In genomic region chr6:135190122-135190521, GRCm38 (mm10) we compare ENCODE assay signal across 21 mouse cellular contexts. TPM values are rescaled to one million over a fixed set of nuclear protein-coding genes. Genes with fewer than 3 reads are reported as not detected.
DNase-seq lines count a peak whose midpoint lies in the region; ATAC-seq lines count a peak whose summit lies in the region.
"Had no signal": no experiment of that assay in that cellular context is flagged by ENCODE, and none has a peak within 500 bp of the region (broad histone marks: within the 10 kb centered on the region; RNA-seq: fewer than 3 reads in every experiment).

No protein-coding gene starts in this region.

- H3K4me3 ChIP-seq in forebrain, embryonic 10.5 days, result no peak overlapping the region
- no peak overlapping the region for H3K4me3 ChIP-seq in forebrain, embryonic 11.5 days (ENCODE audit: low read depth, low read length)
- H3K4me3 ChIP-seq in hindbrain, embryonic 16.5 days (ENCODE audit: low read length), result no peak overlapping the region
- no peak overlapping the region for H3K4me3 ChIP-seq in hindbrain, embryonic 11.5 days (ENCODE audit: low read depth, low read length)
- H3K4me3 ChIP-seq in midbrain, embryonic 10.5 days, result no peak overlapping the region
- H3K4me3 ChIP-seq in midbrain, embryonic 16.5 days (ENCODE audit: low read depth, low read length), result no peak overlapping the region
- H3K4me3 ChIP-seq: embryonic facial prominence, embryonic 12.5 days; hindbrain, embryonic 15.5 days had no signal

- no peak overlapping the region for H3K4me2 ChIP-seq in forebrain, embryonic 11.5 days (ENCODE audit: low read depth, low read length, severe bottlenecking)
- H3K4me2 ChIP-seq in hindbrain, embryonic 16.5 days (ENCODE audit: low read length), result no peak overlapping the region
- no peak overlapping the region for H3K4me2 ChIP-seq in hindbrain, embryonic 11.5 days (replicated peaks; ENCODE audit: low read depth, low read length)
- no peak overlapping the region for H3K4me2 ChIP-seq in midbrain, embryonic 16.5 days (ENCODE audit: low read length)
- H3K4me2 ChIP-seq: embryonic facial prominence, embryonic 12.5 days; hindbrain, embryonic 15.5 days had no signal

- H3K9me3 ChIP-seq in forebrain, embryonic 10.5 days, result no peaks in the 10 kb centered on the region
- no peaks in the 10 kb centered on the region for H3K9me3 ChIP-seq in forebrain, embryonic 11.5 days (ENCODE audit: control insufficient read depth, low read length)
- no peaks in the 10 kb centered on the region for H3K9me3 ChIP-seq in hindbrain, embryonic 16.5 days (ENCODE audit: control insufficient read depth, low read length)
- H3K9me3 ChIP-seq in hindbrain, embryonic 11.5 days (ENCODE audit: control insufficient read depth, low read length), result no peaks in the 10 kb centered on the region
- H3K9me3 ChIP-seq in midbrain, embryonic 10.5 days (replicated peaks), result no peaks in the 10 kb centered on the region
- H3K9me3 ChIP-seq in midbrain, embryonic 16.5 days (replicated peaks; ENCODE audit: control insufficient read depth, low read length, poor library complexity, severe bottlenecking), result no peaks in the 10 kb centered on the region
- H3K9me3 ChIP-seq: embryonic facial prominence, embryonic 12.5 days; hindbrain, embryonic 15.5 days had no signal

- no peak for DNase-seq in forebrain, embryonic 10.5 days (ENCODE audit: extremely low spot score, low spot score)
- no peak for DNase-seq in forebrain, embryonic 11.5 days (ENCODE audit: low spot score)
- DNase-seq in hindbrain, embryonic 11.5 days (ENCODE audit: low spot score), result no peak
- no peak for DNase-seq in midbrain, embryonic 10.5 days (ENCODE audit: low spot score)
- DNase-seq in thymus, postnatal 14 days, result no peak
- DNase-seq: adrenal gland, postnatal 10 days; B cell, adult 2 months; cerebellum, adult 11 months; cerebellum, adult 8-10 months; cerebellum, postnatal 14 days; embryo, embryonic 11 days; gastrocnemius, postnatal 36 days; heart, adult 11 months; heart, postnatal 36 days; kidney, adult 11 months had no signal

- H3K9ac ChIP-seq in forebrain, embryonic 11.5 days (ENCODE audit: low read length), result no peak overlapping the region
- H3K9ac ChIP-seq in hindbrain, embryonic 16.5 days (ENCODE audit: low read depth, low read length), result no peak overlapping the region
- no peak overlapping the region for H3K9ac ChIP-seq in hindbrain, embryonic 11.5 days (ENCODE audit: low read depth, low read length)
- H3K9ac ChIP-seq in midbrain, embryonic 16.5 days (ENCODE audit: low read depth, low read length), result no peak overlapping the region
- H3K9ac ChIP-seq: embryonic facial prominence, embryonic 12.5 days; hindbrain, embryonic 15.5 days had no signal

- WGBS in forebrain, embryonic 10.5 days, result 65% methylated on average over 6 of the region's 6 CpGs
- 55% methylated on average over 6 of the region's 6 CpGs for WGBS in forebrain, embryonic 11.5 days
- 52% methylated on average over 6 of the region's 6 CpGs for WGBS in hindbrain, embryonic 16.5 days
- WGBS in hindbrain, embryonic 11.5 days, result 71% methylated on average over 6 of the region's 6 CpGs
- 63% methylated on average over 6 of the region's 6 CpGs for WGBS in midbrain, embryonic 10.5 days
- WGBS in midbrain, embryonic 16.5 days, result 41% methylated on average over 6 of the region's 6 CpGs

- H3K36me3 ChIP-seq in forebrain, embryonic 10.5 days (replicated peaks), result no peaks in the 10 kb centered on the region
- H3K36me3 ChIP-seq in forebrain, embryonic 11.5 days (ENCODE audit: control insufficient read depth, insufficient read depth, low read length), result no peaks in the 10 kb centered on the region
- no peaks in the 10 kb centered on the region for H3K36me3 ChIP-seq in hindbrain, embryonic 16.5 days (ENCODE audit: control insufficient read depth, insufficient read depth, low read length)
- H3K36me3 ChIP-seq in hindbrain, embryonic 11.5 days (ENCODE audit: control insufficient read depth, insufficient read depth, low read length), result no peaks in the 10 kb centered on the region
- H3K36me3 ChIP-seq in midbrain, embryonic 10.5 days, result no peaks in the 10 kb centered on the region
- H3K36me3 ChIP-seq in midbrain, embryonic 16.5 days (ENCODE audit: control insufficient read depth, insufficient read depth, low read length), result no peaks in the 10 kb centered on the region
- H3K36me3 ChIP-seq: embryonic facial prominence, embryonic 12.5 days; hindbrain, embryonic 15.5 days had no signal

- ATAC-seq in forebrain, embryonic 11.5 days (replicated peaks; ENCODE audit: low FRiP score), result no peak
- peak; percentile 65; the same call in 1 of the 2 replicates for ATAC-seq in hindbrain, embryonic 16.5 days
- no peak for ATAC-seq in hindbrain, embryonic 11.5 days (ENCODE audit: low FRiP score)
- no peak for ATAC-seq in midbrain, embryonic 16.5 days
- ATAC-seq: CD4-positive, CD25-positive, alpha-beta regulatory T cell, adult 4 months; forebrain, embryonic 14.5 days had no signal

- no peaks in the 10 kb centered on the region for H3K27me3 ChIP-seq in forebrain, embryonic 10.5 days (ENCODE audit: poor library complexity, severe bottlenecking)
- H3K27me3 ChIP-seq in forebrain, embryonic 11.5 days (ENCODE audit: control insufficient read depth, insufficient read depth, low read length), result no peaks in the 10 kb centered on the region
- H3K27me3 ChIP-seq in hindbrain, embryonic 16.5 days (replicated peaks; ENCODE audit: control insufficient read depth, insufficient read depth, low read length), result no peaks in the 10 kb centered on the region
- H3K27me3 ChIP-seq in hindbrain, embryonic 11.5 days (ENCODE audit: control insufficient read depth, insufficient read depth, low read length), result no peaks in the 10 kb centered on the region
- H3K27me3 ChIP-seq in midbrain, embryonic 10.5 days (ENCODE audit: low read depth, poor library complexity, severe bottlenecking), result peaks cover 14% of the 10 kb centered on the region; the same call in 1 of the 2 replicates
- H3K27me3 ChIP-seq in midbrain, embryonic 16.5 days (ENCODE audit: control insufficient read depth, insufficient read depth, low read depth, low read length), result no peaks in the 10 kb centered on the region
- H3K27me3 ChIP-seq: embryonic facial prominence, embryonic 12.5 days; hindbrain, embryonic 15.5 days had no signal

- H3K27ac ChIP-seq in forebrain, embryonic 10.5 days, result 0 out of 2 replicates have a peak overlapping the region, but pooled peaks have one; percentile 33
- no peak overlapping the region for H3K27ac ChIP-seq in forebrain, embryonic 11.5 days (ENCODE audit: low read depth, low read length)
- H3K27ac ChIP-seq in hindbrain, embryonic 16.5 days (ENCODE audit: low read depth, low read length), result no peak overlapping the region
- H3K27ac ChIP-seq in hindbrain, embryonic 11.5 days (ENCODE audit: low read depth, low read length), result no peak overlapping the region
- H3K27ac ChIP-seq in midbrain, embryonic 10.5 days (replicated peaks), result 0 out of 2 replicates have a peak overlapping the region, but pooled peaks have one; percentile 6
- H3K27ac ChIP-seq in midbrain, embryonic 16.5 days (ENCODE audit: low read length), result no peak overlapping the region
- H3K27ac ChIP-seq: embryonic facial prominence, embryonic 12.5 days; hindbrain, embryonic 15.5 days had no signal

- H3K4me1 ChIP-seq in forebrain, embryonic 10.5 days, result peaks cover 20% of the 10 kb centered on the region
- no peaks in the 10 kb centered on the region; the same call in 1 of the 2 replicates for H3K4me1 ChIP-seq in forebrain, embryonic 11.5 days (replicated peaks; ENCODE audit: control insufficient read depth, insufficient read depth, low read length)
- H3K4me1 ChIP-seq in hindbrain, embryonic 16.5 days (ENCODE audit: control insufficient read depth, insufficient read depth, low read depth, low read length), result no peaks in the 10 kb centered on the region
- no peaks in the 10 kb centered on the region; the same call in 1 of the 2 replicates for H3K4me1 ChIP-seq in hindbrain, embryonic 11.5 days (replicated peaks; ENCODE audit: control insufficient read depth, insufficient read depth, low read length)
- peaks cover 30% of the 10 kb centered on the region for H3K4me1 ChIP-seq in midbrain, embryonic 10.5 days
- no peaks in the 10 kb centered on the region for H3K4me1 ChIP-seq in midbrain, embryonic 16.5 days (ENCODE audit: control insufficient read depth, insufficient read depth, low read length)

RNA-seq across cellular contexts. Expression of gene Fam234b, which starts 7.7 kb away (rescaled TPM):
- 23.3 and 25.4 TPM in 2 replicates for polyA plus RNA-seq in forebrain, embryonic 10.5 days (2016; fragmentation: Nextera tagmentation; extraction: Ambion mirVana)
- polyA plus RNA-seq in forebrain, embryonic 11.5 days (2014; fragmentation: Nextera tagmentation; extraction: Ambion mirVana), result 34.2 and 37.7 TPM in 2 replicates
- polyA plus RNA-seq in hindbrain, embryonic 16.5 days (2015; fragmentation: Nextera tagmentation; extraction: Ambion mirVana), result 110 and 120 TPM in 2 replicates
- 32.5 and 34.2 TPM in 2 replicates for polyA plus RNA-seq in hindbrain, embryonic 11.5 days (2014; fragmentation: Nextera tagmentation; extraction: Ambion mirVana)
- 21.7 and 29.5 TPM in 2 replicates for polyA plus RNA-seq in midbrain, embryonic 10.5 days (2016; fragmentation: Nextera tagmentation; extraction: Ambion mirVana)
- 123 and 139 TPM in 2 replicates for polyA plus RNA-seq in midbrain, embryonic 16.5 days (2015; fragmentation: Nextera tagmentation; extraction: Ambion mirVana)

RNA-seq across cellular contexts. Expression of gene Hebp1, which starts 7.7 kb away (rescaled TPM):
- 3.5 and 7.6 TPM in 2 replicates for polyA plus RNA-seq in forebrain, embryonic 10.5 days (2016; fragmentation: Nextera tagmentation; extraction: Ambion mirVana)
- 3.0 and 4.0 TPM in 2 replicates for polyA plus RNA-seq in forebrain, embryonic 11.5 days (2014; fragmentation: Nextera tagmentation; extraction: Ambion mirVana)
- polyA plus RNA-seq in hindbrain, embryonic 16.5 days (2015; fragmentation: Nextera tagmentation; extraction: Ambion mirVana), result 5.9 and 9.4 TPM in 2 replicates
- 2.6 and 4.1 TPM in 2 replicates for polyA plus RNA-seq in hindbrain, embryonic 11.5 days (2014; fragmentation: Nextera tagmentation; extraction: Ambion mirVana)
- 4.8 and 5.2 TPM in 2 replicates for polyA plus RNA-seq in midbrain, embryonic 10.5 days (2016; fragmentation: Nextera tagmentation; extraction: Ambion mirVana)
- polyA plus RNA-seq in midbrain, embryonic 16.5 days (2015; fragmentation: Nextera tagmentation; extraction: Ambion mirVana), result 4.6 and 5.5 TPM in 2 replicates

Comparison
In these comparisons a context has a peak if more than half of its experiments do, and no peak if none do; other contexts are left out.
1. H3K27ac ChIP-seq: peak in forebrain, embryonic 10.5 days (single experiment) and midbrain, embryonic 10.5 days (single experiment); none in forebrain, embryonic 11.5 days (single experiment), hindbrain, embryonic 16.5 days (single experiment), hindbrain, embryonic 11.5 days (single experiment) and midbrain, embryonic 16.5 days (single experiment).